Mouse (Mus musculus) B cell, adult 2 months (primary cell): Measurements from ENCODE around the gene Gm45713.
A peak's percentile ranks its signal among the peaks of the same experiment; 100 is the strongest.
"Not testable (repeated sequence)": the region's sequence is repeated elsewhere in the genome, so short reads cannot be mapped to it uniquely, and the experiment has no call there.

ENCODE experiments used
- DNase-seq, 2 experiments: peaks; one replicate each; pipeline ENCODE4 v3.0.0; 2022

Gm45713 gene

GRCm38 (mm10) chr7:45162551-45162950, 26.5 kb upstream of the Gm45713 start:
- no peak for DNase-seq

- peak; percentile 93 to 94 for DNase-seq
Measured at GRCm38 (mm10) chr7:45161612-45162473, 25.8 kb upstream of the Gm45713 start.

GRCm38 (mm10) chr7:45160866-45161265, 24.8 kb upstream of the Gm45713 start:
- no peak for DNase-seq

- DNase-seq, result no peak
Measured at GRCm38 (mm10) chr7:45160316-45160800, 24.3 kb upstream of the Gm45713 start.

GRCm38 (mm10) chr7:45158991-45159390, 23.0 kb upstream of the Gm45713 start:
- DNase-seq, result no peak

- no peak for DNase-seq
Measured at GRCm38 (mm10) chr7:45157459-45157858, 21.4 kb upstream of the Gm45713 start.

- no peak for DNase-seq
Measured at GRCm38 (mm10) chr7:45156206-45156605, 20.2 kb upstream of the Gm45713 start.

GRCm38 (mm10) chr7:45155590-45155989, 19.6 kb upstream of the Gm45713 start:
- no peak for DNase-seq

GRCm38 (mm10) chr7:45154993-45155514, 19.0 kb upstream of the Gm45713 start:
- DNase-seq, result peak; percentile 71

- peak; percentile 98 to 99 for DNase-seq
Measured at GRCm38 (mm10) chr7:45154096-45154992, 18.3 kb upstream of the Gm45713 start, which contains the start of the genes Pih1d1 and Aldh16a1. Pih1d1 (plus strand) TSS chr7:45154303. Aldh16a1 (minus strand) TSS chr7:45154584.

- no peak for DNase-seq
Measured at GRCm38 (mm10) chr7:45153586-45153985, 17.6 kb upstream of the Gm45713 start.

- not testable (repeated sequence) for DNase-seq
Measured at GRCm38 (mm10) chr7:45153052-45153451, 17.0 kb upstream of the Gm45713 start.

GRCm38 (mm10) chr7:45151303-45151702, 15.3 kb upstream of the Gm45713 start:
- DNase-seq, result no peak

- no peak for DNase-seq
Measured at GRCm38 (mm10) chr7:45150321-45150720, 14.3 kb upstream of the Gm45713 start.

- no peak for DNase-seq
Measured at GRCm38 (mm10) chr7:45149545-45149944, 13.5 kb upstream of the Gm45713 start.

GRCm38 (mm10) chr7:45148534-45149098, 12.6 kb upstream of the Gm45713 start:
- DNase-seq, result no peak

GRCm38 (mm10) chr7:45147899-45148298, 11.9 kb upstream of the Gm45713 start:
- no peak for DNase-seq

- no peak for DNase-seq
Measured at GRCm38 (mm10) chr7:45147267-45147666, 11.2 kb upstream of the Gm45713 start.

GRCm38 (mm10) chr7:45145460-45145859, 9.4 kb upstream of the Gm45713 start:
- DNase-seq, result no peak

GRCm38 (mm10) chr7:45144368-45145174, 8.5 kb upstream of the Gm45713 start:
- DNase-seq, result no peak

- no peak for DNase-seq
Measured at GRCm38 (mm10) chr7:45141914-45142313, 5.9 kb upstream of the Gm45713 start.

GRCm38 (mm10) chr7:45141319-45141718, 5.3 kb upstream of the Gm45713 start:
- no peak for DNase-seq
